Mouse (Mus musculus) testis, adult 2 months (tissue): ENCODE results near the gene Snx9. TPM values are rescaled to one million over a fixed set of nuclear protein-coding genes. Genes with fewer than 3 reads are reported as not detected.

Source experiments
- H3K27ac ChIP-seq: fragments of 200-500 bp; 2 replicates; pipeline ENCODE4 v1.5.1; 2012; ENCODE audit warnings: low read depth, low read length; ENCODE audit not compliant: control insufficient read depth, insufficient read depth
- H3K27me3 ChIP-seq: fragments of 200-500 bp; 2 replicates; pipeline ENCODE4 v1.6.1; 2012; ENCODE audit warnings: mild to moderate bottlenecking, low read length, moderate library complexity; ENCODE audit not compliant: control insufficient read depth, insufficient read depth
- H3K36me3 ChIP-seq: fragments of 200-500 bp; 2 replicates; pipeline ENCODE4 v1.6.1; 2012; ENCODE audit warnings: mild to moderate bottlenecking, low read length; ENCODE audit not compliant: control insufficient read depth, insufficient read depth
- H3K4me1 ChIP-seq: fragments of 200-500 bp; 2 replicates; pipeline ENCODE4 v1.6.1; 2012; ENCODE audit warnings: low read length; ENCODE audit not compliant: control insufficient read depth, insufficient read depth
- H3K4me3 ChIP-seq: fragments of 200-500 bp; 2 replicates; pipeline ENCODE4 v1.5.1; 2012; ENCODE audit warnings: low read depth, mild to moderate bottlenecking, low read length, moderate library complexity, mixed read lengths; ENCODE audit not compliant: control insufficient read depth
- CTCF ChIP-seq: fragments of 200-500 bp; IDR thresholded peaks from 2 replicates; pipeline ENCODE4 v1.5.1; 2012; ENCODE audit warnings: low read depth, mild to moderate bottlenecking, inconsistent platforms, low read length, moderate library complexity; ENCODE audit not compliant: control insufficient read depth, insufficient read depth, insufficient replicate concordance
- POLR2A ChIP-seq: fragments of 200-500 bp; IDR thresholded peaks from 2 replicates; pipeline ENCODE4 v1.6.1; 2012; ENCODE audit warnings: low read depth, mild to moderate bottlenecking, inconsistent platforms, low read length, moderate library complexity; ENCODE audit not compliant: control insufficient read depth
- polyA plus RNA-seq: library from polyadenylated mRNA; depleted of rRNA; stranded (reverse); fragments of >200 nt; gene quantifications from 2 replicates; pipeline ENCODE4 v1.2.3, GENCODE M21; 2012

Snx9 gene
- polyA plus RNA-seq, 1 experiment = 7.1 TPM

- Histone ChIP-seq H3K27me3 (no peaks in the 10 kb centered on the region), H3K27ac (no peak overlapping the region), H3K36me3 (no peaks in the 10 kb centered on the region), H3K4me1 (peaks cover 11% of the 10 kb centered on the region), H3K4me3 (no peak overlapping the region)
- TF ChIP-seq POLR2A (no peak), CTCF (no peak)
These were observed 5.0 kb downstream of the Snx9 start for GRCm38 (mm10) chr17:5846101-5846500.

- Histone ChIP-seq H3K27me3 (no peaks in the 10 kb centered on the region), H3K4me3 (no peak overlapping the region), H3K27ac (no peak overlapping the region), H3K4me1 (peaks cover 10% of the 10 kb centered on the region), H3K36me3 (no peaks in the 10 kb centered on the region)
- TF ChIP-seq CTCF (no peak), POLR2A (no peak)
These were observed 7.7 kb downstream of the Snx9 start for GRCm38 (mm10) chr17:5848706-5849415.

DNA sequence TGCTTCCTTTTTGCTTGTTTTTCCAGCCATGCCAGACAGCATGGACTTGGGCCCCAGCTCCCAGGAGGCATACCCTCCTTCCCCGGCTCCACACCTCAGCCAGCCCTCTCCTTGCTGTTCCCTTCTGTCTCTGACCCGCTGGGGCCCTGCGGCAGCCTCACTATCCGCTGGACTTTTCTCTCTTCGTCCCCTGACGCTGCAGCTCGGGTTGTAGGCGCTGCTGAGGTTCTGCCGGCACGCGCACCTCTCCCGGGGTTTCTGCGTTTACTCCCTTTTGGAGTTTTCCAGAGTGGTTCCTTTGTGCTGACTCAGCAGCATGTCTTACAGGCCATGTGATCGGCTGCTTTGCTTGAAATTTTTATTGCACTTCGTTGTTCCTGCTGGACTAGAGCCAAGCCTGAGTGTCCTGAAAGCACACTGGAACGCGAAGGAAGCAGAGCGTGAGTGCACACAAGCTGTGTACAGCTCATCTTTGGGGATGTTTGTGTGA lies 8.3 kb downstream of the Snx9 start:
- Histone ChIP-seq H3K36me3 (no peaks in the 10 kb centered on the region), H3K4me3 (peak overlapping the region; percentile 32), H3K27me3 (no peaks in the 10 kb centered on the region), H3K4me1 (peaks cover 12% of the 10 kb centered on the region), H3K27ac (peak overlapping the region; percentile 71; the same call in 1 of the 2 replicates)
- no peak for TF ChIP-seq CTCF
- TF ChIP-seq POLR2A = no peak

DNA sequence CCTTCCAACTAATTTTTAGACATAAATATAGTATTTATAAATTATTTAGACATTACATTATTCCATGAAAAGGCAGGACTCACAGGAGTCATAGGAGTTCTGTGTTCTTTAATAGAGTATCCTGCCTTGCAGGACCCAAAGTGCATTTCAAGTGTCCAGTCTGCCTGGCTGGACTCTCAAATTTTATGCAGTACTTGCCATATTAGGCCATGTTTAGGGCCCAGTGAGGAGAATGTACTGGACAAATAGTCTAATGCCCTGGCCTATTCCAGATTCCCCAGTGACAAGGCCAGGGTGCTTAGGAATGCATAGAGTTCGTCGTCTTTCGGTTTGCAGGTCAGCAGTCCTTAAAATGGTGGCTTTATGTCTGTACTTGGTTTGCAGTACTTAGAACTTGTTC lies 8.9 kb downstream of the Snx9 start:
- TF ChIP-seq POLR2A (no peak), CTCF (no peak)
- Histone ChIP-seq H3K4me1 (peaks cover 14% of the 10 kb centered on the region), H3K4me3 (no peak overlapping the region), H3K27me3 (no peaks in the 10 kb centered on the region), H3K27ac (no peak overlapping the region), H3K36me3 (no peaks in the 10 kb centered on the region)

DNA sequence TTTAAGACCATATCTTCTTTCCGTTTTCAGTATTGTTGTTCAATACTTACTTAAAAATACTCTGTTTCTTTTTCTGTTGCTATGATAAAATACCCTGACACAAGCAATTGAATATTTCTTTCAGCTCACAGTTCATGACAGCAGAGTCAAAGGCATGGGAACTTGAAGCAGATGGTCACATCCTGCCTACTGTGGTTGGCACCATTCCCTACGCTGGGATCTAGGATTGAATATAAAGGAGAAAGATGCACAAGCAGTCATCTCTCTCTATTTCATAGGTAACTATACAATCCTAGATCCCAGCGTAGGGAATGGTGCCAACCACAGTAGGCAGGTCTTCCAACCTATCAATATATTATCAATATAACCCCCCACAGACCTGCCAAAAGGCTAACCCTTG lies 9.3 kb downstream of the Snx9 start:
- no peak for TF ChIP-seq POLR2A
- TF ChIP-seq CTCF = no peak
- Histone ChIP-seq H3K27me3 (no peaks in the 10 kb centered on the region), H3K4me1 (peaks cover 14% of the 10 kb centered on the region), H3K4me3 (no peak overlapping the region), H3K36me3 (no peaks in the 10 kb centered on the region), H3K27ac (no peak overlapping the region)

DNA sequence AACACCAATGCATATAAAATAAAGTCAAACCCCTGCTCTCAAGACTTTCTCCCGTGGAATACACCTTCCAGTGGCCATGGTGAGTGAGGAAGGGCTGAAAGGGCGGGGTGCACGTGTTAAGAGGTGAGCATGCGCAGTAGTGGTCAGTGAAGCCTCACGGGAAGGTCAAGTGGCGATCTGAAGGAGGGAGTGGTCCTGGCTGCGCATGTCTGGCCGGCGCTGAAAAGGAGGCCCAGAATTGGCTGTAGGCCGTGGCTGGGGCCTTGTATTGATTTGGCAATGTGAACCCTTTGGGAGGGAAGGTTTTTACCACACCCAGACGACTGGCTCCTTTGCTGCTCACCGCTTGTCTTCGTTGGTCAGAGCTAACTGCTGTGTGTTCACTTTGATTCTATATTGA lies 12.8 kb downstream of the Snx9 start:
- TF ChIP-seq CTCF (no peak), POLR2A (peak; percentile 83; the same call in 1 of the 2 replicates)
- Histone ChIP-seq H3K27ac (peak overlapping the region; percentile 67), H3K4me1 (peaks cover 11% of the 10 kb centered on the region), H3K27me3 (no peaks in the 10 kb centered on the region), H3K36me3 (no peaks in the 10 kb centered on the region), H3K4me3 (peak overlapping the region; percentile 81)

- peaks cover 8% of the 10 kb centered on the region for H3K4me1 ChIP-seq
- TF ChIP-seq CTCF (no peak), POLR2A (no peak)
- H3K36me3 ChIP-seq = no peaks in the 10 kb centered on the region
- no peak overlapping the region for H3K27ac ChIP-seq
- no peaks in the 10 kb centered on the region for H3K27me3 ChIP-seq
- no peak overlapping the region for H3K4me3 ChIP-seq
These were observed 14.4 kb downstream of the Snx9 start for GRCm38 (mm10) chr17:5855560-5855959.
